Mouse (Mus musculus) heart, adult 9 months (tissue): ENCODE measurements at regions not wholly inside any gene's neighbourhood (a gene's known extent, or its start where the extent isn't known, plus 50 kb on each side); places are given as distances from the start of the nearest gene placed in this dataset.

Experiments
- DNase-seq, 2 experiments: peaks; one replicate each; pipeline ENCODE4 v3.0.0; 2022; ENCODE audit warnings: low spot score in 2 of 2

DNA sequence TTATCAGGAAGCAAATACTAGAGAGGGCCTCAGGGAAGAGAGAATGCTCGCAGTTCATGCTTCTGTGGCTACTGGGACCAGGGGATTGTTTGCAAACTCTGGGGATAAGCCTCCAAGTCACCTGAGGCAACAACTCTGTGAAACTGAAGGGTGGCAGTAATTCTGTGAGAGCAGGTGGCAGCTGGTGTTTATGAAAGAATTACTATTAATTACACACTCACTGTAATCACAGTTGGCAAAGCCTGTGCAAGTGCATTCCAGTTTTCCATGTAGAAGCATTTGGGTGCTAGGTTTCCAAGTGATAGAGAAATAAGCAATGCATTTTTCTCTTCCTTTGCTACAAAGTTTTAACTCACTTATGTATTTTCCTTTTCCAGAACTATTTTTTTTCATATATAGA is 578.5 kb downstream of the Ets1 start:
- no peak for DNase-seq

DNA sequence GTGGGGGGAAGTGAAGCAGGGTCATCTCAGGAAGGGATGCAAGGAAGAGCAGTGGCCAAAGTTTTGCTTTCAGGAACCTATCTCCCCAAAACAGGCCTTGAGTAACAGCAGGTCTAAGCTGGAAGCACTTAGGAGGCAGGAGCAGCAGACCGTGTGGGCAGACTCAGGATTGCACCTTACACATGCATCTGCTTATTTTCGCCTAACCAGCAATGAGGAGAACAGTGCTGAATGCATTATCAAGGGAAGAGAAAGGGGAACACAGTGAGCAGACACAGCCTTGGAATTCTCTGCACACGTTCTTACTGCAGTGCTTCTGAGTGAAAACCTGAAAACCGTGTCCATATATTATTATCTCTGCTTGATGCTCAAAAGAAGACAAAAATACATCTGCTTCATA is 585.0 kb downstream of the Ets1 start:
- no peak for DNase-seq

DNA sequence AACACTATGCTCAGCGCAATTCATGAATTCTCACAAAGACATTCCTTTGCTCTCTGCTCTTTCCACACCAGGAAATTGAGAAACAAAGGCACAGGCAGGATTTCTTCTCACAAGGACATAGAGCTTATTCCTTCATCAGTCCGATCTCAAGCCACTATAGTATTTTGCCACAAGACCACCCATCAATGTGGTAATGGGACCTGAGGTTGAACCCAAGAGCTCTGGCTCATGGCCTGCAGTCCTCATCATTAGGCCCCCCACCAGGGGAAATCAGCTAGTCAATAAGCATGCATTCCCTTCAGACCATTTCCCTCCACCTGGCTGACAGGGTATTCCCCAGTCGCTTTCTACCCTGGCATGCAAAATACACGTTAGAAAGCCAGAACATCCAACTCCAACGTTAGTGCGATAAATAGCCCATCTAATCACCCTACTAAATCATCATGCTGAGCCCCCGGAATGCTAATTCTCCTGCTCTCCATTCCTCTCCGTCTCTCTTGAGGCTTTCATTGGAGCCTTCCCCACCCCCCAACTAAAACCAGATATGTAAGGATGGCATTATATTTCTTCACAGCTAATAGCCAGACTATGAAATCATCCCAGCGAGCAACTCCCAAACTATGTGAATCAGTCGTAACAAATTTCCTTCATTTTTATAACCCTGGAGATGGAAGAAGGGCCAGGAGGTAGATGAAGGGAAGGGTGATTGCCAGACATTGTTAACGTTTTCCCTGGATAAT is 586.2 kb downstream of the Ets1 start:
- no peak for DNase-seq

DNA sequence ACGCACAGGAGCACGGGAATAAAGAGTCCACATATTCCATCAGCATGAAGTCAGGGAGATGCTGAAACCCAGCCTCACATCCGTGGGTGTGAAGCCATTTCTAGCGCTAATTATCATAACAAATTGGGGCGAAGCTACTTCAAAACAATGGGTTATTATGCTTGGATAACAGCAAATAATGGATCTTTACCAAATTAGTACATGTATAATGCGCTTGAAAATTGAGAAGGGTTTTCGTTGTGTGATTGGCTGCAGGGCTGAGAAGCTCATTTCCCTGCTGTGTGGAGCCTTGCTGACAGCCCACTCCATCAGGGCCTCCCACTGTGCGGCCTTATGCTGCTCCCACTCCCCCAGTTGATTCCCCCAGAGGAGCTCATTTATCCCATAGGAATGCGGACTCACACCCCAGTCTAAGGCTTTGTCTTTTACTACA is 597.7 kb downstream of the Ets1 start:
- no peak for DNase-seq

- no peak for DNase-seq
These were observed 602.2 kb downstream of the Ets1 start for GRCm38 (mm10) chr9:33238190-33238589.

DNA sequence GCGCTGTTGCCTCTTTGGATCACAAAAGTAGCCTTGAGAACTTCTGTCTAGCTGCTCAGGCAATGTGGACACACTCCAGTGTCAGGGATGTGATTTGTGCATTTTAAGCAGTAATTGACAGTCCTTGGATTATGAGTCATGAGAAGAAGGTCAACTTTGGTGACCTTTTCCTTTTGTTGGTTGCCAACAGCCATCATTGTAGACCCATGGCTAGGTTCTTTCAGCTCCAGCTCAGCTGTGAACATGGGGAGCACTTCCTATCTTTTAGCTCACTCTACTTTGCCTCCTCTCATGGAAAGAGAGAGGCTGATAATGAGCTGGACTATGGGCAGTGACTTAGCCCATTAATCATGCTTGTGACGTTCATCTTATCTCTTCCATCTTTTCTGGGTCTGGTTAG is 602.8 kb downstream of the Ets1 start:
- DNase-seq: no peak

DNA sequence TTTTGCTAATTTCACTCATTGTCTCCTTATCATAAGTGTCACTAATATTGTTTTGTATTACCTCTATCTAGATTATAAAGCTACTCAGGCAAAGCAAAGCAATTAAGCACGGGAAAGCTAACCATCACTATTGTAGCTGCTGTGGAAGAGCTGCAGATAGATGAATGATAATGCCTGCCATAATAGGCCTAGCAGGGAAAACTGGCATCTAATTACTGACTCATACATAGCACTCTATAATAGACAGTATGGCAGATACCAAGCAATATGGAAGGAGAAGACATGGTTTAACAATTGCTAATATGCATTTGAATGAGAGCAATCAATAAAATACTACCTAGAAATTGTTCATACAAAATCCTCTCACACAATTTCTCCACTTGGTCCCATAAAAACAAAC is 604.5 kb downstream of the Ets1 start:
- no peak for DNase-seq

DNA sequence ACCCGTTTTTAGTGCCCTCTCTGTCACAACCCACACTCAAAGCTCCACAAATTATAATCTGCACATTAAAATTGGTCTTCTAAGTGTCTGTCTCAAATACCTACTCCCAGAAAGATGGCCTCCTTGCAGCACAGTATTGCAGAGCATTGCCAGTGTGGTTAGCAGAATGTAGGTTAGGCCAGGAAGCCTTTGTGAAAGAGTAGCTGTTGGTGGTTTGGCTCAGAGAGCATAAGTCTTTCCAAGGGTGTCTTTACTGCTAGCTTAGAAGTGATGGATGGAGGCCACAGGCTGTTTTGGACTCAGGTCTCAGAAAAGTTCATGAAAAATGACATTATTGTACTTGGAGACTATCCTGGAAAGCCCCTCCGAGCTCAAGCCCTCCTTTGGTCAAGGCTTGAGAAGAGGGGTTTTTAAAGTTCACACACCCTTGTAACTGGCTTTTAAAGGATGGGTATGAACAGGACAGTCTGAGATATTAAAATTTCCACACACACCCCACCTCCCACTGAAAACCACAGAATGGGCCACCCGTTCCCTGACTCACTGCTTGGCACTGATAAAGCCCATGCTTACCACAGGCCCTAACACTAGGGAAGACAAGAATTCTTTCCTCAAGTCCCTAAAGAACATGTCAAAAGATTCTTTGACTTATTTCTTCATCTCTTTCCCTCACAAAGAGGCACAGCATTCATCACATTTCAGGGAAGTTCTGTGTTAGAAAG is 605.1 kb downstream of the Ets1 start:
- no peak for DNase-seq

- DNase-seq: peak in 1 of 2 experiments; percentile 6
These were observed 610.9 kb downstream of the Ets1 start for GRCm38 (mm10) chr9:33246932-33247331.

DNA sequence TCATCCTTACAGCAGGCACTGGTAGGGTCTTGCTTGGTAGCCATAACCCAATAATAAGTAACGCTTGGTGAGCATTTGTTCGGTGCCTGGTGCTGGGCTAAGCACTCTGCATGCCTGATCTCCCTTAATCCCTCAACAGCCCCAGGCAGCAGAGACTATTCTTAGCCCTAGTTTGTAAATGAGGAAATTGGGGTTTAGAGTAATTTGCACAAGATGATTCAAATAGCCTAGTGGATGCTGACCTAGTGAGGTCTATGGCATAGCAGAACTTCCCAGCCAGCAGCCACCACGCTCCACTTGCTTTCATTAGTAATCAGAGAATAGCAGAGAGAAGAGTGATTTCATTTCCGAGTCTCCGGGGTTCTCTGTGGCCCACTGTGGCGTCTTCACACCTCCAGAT is 622.2 kb downstream of the Ets1 start:
- no peak for DNase-seq

- peak in 1 of 2 experiments; percentile 2 for DNase-seq
These were observed 624.1 kb downstream of the Ets1 start for GRCm38 (mm10) chr9:33260171-33260570.

- no peak for DNase-seq
These were observed 653.4 kb downstream of the Ets1 start for GRCm38 (mm10) chr9:33289381-33289780.

GRCm38 (mm10) chr9:33292116-33292515 is 656.1 kb downstream of the Ets1 start:
- DNase-seq: no peak

DNA sequence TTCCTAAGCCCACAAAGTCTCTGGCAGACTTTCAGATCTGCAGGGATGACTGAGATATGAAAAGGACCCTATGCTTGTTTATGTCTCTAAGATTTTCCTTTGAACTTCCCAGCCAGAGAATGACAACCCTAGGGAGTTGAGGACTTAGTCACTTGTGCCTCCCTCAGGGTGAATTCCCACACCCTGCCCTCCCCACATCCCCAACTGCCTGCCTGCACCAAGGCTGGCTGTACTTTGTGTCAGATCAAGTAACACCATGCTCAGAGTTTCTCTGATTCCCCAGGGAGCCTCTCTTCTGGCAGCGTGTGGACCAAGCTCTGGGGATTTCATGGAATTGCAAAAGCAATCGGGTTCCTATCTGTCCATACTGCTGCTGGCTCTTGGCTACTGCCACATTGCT is 659.9 kb downstream of the Ets1 start:
- no peak for DNase-seq

- DNase-seq: no peak
These were observed 683.6 kb downstream of the Ets1 start for GRCm38 (mm10) chr9:33319525-33320025.

DNA sequence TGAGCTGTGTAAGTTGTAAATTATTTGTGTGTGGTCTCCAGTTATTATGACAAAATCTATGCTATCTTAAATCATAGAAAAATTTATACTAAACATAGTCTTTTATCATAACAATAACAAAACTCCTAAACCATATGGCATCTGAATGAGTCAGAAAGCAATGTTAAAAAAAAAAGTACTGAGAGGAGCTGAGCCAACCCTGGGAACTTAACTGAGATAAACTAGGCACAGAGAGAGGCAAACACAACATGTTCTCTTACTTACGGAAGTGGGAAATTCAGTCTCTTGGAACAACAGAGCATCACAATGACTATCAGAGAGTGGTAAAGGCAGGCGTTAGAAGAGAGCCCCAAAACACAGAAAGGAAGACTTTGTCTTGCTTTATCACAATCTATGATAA is 691.7 kb downstream of the Ets1 start:
- no peak for DNase-seq

- DNase-seq: peak; percentile 3 to 29
These were observed 714.2 kb downstream of the Ets1 start for GRCm38 (mm10) chr9:33350258-33350657.

- DNase-seq: no peak
These were observed 720.6 kb downstream of the Ets1 start for GRCm38 (mm10) chr9:33356621-33357020.

DNA sequence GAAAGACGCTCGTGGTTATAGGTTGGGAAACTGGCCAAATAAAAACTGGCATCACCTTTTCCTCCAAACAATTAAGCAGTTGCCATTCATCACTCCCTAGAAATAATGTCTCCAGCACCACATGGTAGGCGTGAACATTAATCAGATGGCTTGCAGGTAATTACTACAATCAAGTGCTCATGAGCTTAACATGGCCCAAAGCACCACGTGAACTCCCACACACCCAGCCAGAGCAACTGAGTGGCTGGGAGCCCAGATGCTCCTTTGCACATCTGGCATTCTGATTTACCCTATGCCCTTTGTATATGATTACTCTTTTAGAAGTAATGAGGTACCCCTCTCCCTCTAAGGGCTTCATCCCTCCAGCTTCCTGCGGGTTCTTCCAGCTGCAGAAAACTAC is 724.9 kb downstream of the Ets1 start:
- DNase-seq: no peak

GRCm38 (mm10) chr9:33389170-33389569 is 753.1 kb downstream of the Ets1 start:
- DNase-seq: no peak

DNA sequence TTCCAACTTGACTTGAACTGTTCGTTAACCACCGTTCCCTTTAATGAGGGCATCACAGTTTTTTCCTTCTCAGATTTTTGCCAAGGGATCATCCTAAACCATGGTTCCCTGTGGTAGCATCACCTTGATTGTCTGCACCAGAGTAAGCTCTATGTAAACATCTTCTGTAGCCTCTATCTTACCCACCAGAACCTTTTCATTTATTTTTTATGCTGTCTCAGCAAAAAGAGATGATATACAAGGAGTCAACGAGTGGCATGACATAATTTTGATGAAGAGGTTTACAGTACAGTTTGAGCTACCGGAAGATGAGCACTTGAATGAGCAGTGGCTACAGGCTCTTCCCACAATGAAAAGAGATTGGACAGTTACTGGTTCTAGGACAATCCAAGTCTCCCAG is 768.7 kb downstream of the Ets1 start:
- DNase-seq: no peak

GRCm38 (mm10) chr9:33407517-33407916 is 771.5 kb downstream of the Ets1 start:
- DNase-seq: no peak

GRCm38 (mm10) chr9:33423781-33424180 is 787.8 kb downstream of the Ets1 start:
- no peak for DNase-seq
